Mouse (Mus musculus) forebrain, embryonic 16.5 days (tissue): Measurements from ENCODE around the gene Snrpg. TPM values are rescaled to one million over a fixed set of nuclear protein-coding genes. Genes with fewer than 3 reads are reported as not detected.
"Not testable (repeated sequence)": the region's sequence is repeated elsewhere in the genome, so short reads cannot be mapped to it uniquely, and the experiment has no call there.

Experiments
- ATAC-seq: fragments of 200-750 bp; cut with Nextera tagmentation; 2 replicates; pipeline ENCODE4 v1.8.0; 2017; ENCODE audit warnings: mild to moderate bottlenecking, moderate library complexity
- H3K27ac ChIP-seq: fragments of 300-500 bp; sonication (generic); 2 replicates; pipeline ENCODE4 v1.5.1; 2014; ENCODE audit warnings: low read length, control low read depth
- H3K27me3 ChIP-seq: fragments of 300-500 bp; sonication (generic); replicated peaks from 2 replicates; pipeline ENCODE4 v1.6.1; 2014; ENCODE audit warnings: low read length; ENCODE audit not compliant: control insufficient read depth, insufficient read depth
- H3K36me3 ChIP-seq: fragments of 300-500 bp; sonication (generic); 2 replicates; pipeline ENCODE4 v1.6.1; 2014; ENCODE audit not compliant: control insufficient read depth, insufficient read depth
- H3K4me1 ChIP-seq: fragments of 300-500 bp; sonication (generic); replicated peaks from 2 replicates; pipeline ENCODE4 v1.6.1; 2014; ENCODE audit warnings: low read length; ENCODE audit not compliant: control insufficient read depth, insufficient read depth
- H3K4me2 ChIP-seq: fragments of 300-500 bp; sonication (generic); 2 replicates; pipeline ENCODE4 v1.6.1; 2014; ENCODE audit warnings: mild to moderate bottlenecking, low read length, control low read depth
- H3K4me3 ChIP-seq: fragments of 300-500 bp; sonication (generic); replicated peaks from 2 replicates; pipeline ENCODE4 v1.5.1; 2014; ENCODE audit warnings: mild to moderate bottlenecking, low read length, control low read depth
- H3K9ac ChIP-seq: fragments of 300-500 bp; sonication (generic); replicated peaks from 2 replicates; pipeline ENCODE4 v1.6.1; 2014; ENCODE audit warnings: low read depth, low read length, control low read depth
- H3K9me3 ChIP-seq: fragments of 300-500 bp; sonication (generic); 2 replicates; pipeline ENCODE4 v1.6.1; 2016; ENCODE audit warnings: low read length; ENCODE audit not compliant: control insufficient read depth
- WGBS: fragments of 180-500 bp; shearing (Covaris S2); extraction: QIAGEN DNeasy Blood & Tissue Kit; methylation state at CpG from one replicate; pipeline ENCODE4 v1.1.7; 2014; 5-methylcytosine and 5-hydroxymethylcytosine counted together
- polyA plus RNA-seq: library from polyadenylated mRNA; unstranded; fragments of >200 nt; fragmentation: Nextera tagmentation; extraction: Ambion mirVana; gene quantifications from 2 replicates; pipeline ENCODE4 v1.2.1, GENCODE M21; 2015

Gene Snrpg
- polyA plus RNA-seq, 1 experiment from 2014 or later = 420 TPM

DNA sequence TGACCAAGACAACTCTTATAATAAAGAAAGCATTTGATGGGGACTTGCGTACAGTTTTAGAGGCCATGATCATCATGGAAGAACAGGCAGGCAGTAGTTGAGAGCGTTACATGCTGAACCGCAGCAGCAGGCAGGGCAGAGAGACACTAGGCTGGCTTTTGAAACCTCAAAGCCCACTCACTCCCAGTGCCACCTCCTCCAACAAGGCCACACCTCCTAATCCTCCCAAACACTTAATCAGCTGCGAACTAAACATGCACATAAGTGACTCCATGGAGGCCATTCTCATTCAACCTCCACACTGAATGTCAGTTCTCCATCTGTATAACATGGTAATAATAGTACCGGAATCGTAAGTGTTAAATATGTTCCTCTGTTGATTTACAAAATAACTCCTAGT, 2.5 kb downstream of the Snrpg start:
- Histone ChIP-seq H3K9ac (no peak overlapping the region), H3K27ac (no peak overlapping the region), H3K4me3 (no peak overlapping the region), H3K4me2 (no peak overlapping the region), H3K27me3 (no peaks in the 10 kb centered on the region), H3K36me3 (peaks cover 19% of the 10 kb centered on the region), H3K9me3 (no peaks in the 10 kb centered on the region), H3K4me1 (peaks cover 21% of the 10 kb centered on the region)
- no peak for ATAC-seq
- WGBS = 89% methylated on average over 6 of the region's 6 CpGs

DNA sequence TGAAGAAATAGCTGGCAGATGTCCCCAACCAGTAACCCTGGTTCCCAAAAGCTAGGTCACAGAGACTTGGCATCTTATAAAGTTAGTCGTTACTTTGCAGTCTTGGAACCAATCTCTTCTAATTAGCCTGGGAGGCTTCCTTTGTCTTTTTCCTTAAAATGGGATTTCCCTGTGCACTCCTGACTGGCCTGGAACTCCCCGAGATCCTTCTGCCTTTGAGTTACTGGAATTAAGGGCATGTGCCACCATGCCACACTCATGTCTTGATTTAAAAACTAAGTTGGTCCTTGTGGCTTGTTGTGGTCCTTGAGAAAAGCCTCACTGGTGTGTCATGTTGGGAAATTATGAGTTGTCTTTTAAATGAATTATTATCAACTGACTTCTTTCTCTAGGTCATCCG, 7.2 kb downstream of the Snrpg start:
- H3K4me3 ChIP-seq = no peak overlapping the region
- no peak for ATAC-seq
- no peaks in the 10 kb centered on the region for H3K9me3 ChIP-seq
- peaks cover 25% of the 10 kb centered on the region for H3K36me3 ChIP-seq
- H3K27ac ChIP-seq = no peak overlapping the region
- H3K9ac ChIP-seq = no peak overlapping the region
- H3K27me3 ChIP-seq = no peaks in the 10 kb centered on the region
- H3K4me1 ChIP-seq = 0 out of 2 replicates have a peak, but pooled peaks cover 2% of the 10 kb centered on the region
- WGBS = 65% methylated on average over 3 of the region's 3 CpGs
- no peak overlapping the region for H3K4me2 ChIP-seq

- not testable (repeated sequence) for H3K4me1 ChIP-seq, H3K9ac ChIP-seq, H3K27me3 ChIP-seq, H3K4me3 ChIP-seq, H3K9me3 ChIP-seq, H3K27ac ChIP-seq, H3K4me2 ChIP-seq, ATAC-seq
- peaks cover 28% of the 10 kb centered on the region for H3K36me3 ChIP-seq
- 84% methylated on average over 5 of the region's 8 CpGs for WGBS
Observed at GRCm38 (mm10) chr6:86380112-86380511, 9.0 kb downstream of the Snrpg start.

GRCm38 (mm10) chr6:86382551-86382950, 11.4 kb downstream of the Snrpg start:
- Histone ChIP-seq H3K36me3 (peaks cover 27% of the 10 kb centered on the region), H3K4me3 (no peak overlapping the region), H3K27me3 (no peaks in the 10 kb centered on the region), H3K9me3 (no peaks in the 10 kb centered on the region), H3K27ac (no peak overlapping the region), H3K4me2 (no peak overlapping the region), H3K4me1 (no peaks in the 10 kb centered on the region), H3K9ac (no peak overlapping the region)
- no peak for ATAC-seq

DNA sequence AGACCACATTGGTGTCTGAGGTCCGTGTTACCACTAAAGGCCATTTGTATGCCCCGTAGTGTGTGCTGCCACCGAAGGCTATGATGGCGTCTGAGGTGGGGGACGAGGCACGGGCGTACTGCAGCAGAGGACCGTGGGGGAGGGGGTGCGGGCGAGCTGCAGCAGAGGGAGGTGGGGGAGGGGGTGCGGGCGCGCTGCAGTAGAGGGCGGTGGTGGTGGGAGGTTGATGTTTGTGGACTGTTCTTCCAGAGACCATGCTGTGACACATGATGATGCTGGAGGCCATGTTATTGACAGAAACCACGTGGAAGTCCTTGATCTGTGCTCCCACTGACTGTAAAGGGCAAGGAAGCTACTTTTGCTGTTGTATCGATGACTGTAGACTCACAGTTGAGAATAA, 12.3 kb downstream of the Snrpg start:
- no peak for ATAC-seq
- Histone ChIP-seq H3K4me2 (no peak overlapping the region), H3K27me3 (no peaks in the 10 kb centered on the region), H3K4me3 (no peak overlapping the region), H3K27ac (no peak overlapping the region), H3K9me3 (no peaks in the 10 kb centered on the region), H3K9ac (no peak overlapping the region), H3K36me3 (peaks cover 28% of the 10 kb centered on the region), H3K4me1 (no peaks in the 10 kb centered on the region)
- WGBS = 59% methylated on average over 16 of the region's 16 CpGs

DNA sequence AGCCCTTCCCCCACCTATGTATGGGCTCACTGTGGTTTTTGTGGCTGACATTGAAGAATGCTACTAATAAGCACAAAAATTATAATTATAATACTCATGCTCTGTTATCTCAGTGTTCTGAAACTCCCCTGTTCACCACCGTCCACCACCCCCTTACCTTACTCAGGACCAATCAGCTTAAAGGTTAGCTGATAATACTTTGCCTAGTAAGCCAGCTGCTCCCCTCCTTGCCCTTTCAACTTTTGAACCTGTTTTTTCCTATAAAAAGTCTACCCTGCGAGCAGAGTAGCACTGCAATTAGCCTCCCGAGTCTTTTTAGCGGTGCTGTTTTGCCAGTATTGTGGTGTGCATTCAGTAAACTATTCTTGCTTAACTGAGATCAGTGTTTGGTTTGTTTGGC, 13.6 kb downstream of the Snrpg start:
- no peak for ATAC-seq
- H3K36me3 ChIP-seq = peaks cover 33% of the 10 kb centered on the region

GRCm38 (mm10) chr6:86385362-86386104, 14.4 kb downstream of the Snrpg start:
- Histone ChIP-seq H3K9me3 (no peaks in the 10 kb centered on the region), H3K4me2 (no peak overlapping the region), H3K27me3 (no peaks in the 10 kb centered on the region), H3K4me3 (no peak overlapping the region), H3K9ac (no peak overlapping the region), H3K36me3 (peaks cover 41% of the 10 kb centered on the region), H3K27ac (no peak overlapping the region), H3K4me1 (no peaks in the 10 kb centered on the region)
- ATAC-seq = no peak
- WGBS = 86% methylated on average over 5 of the region's 5 CpGs

More for the DNA sequence above, 13.6 kb downstream of the Snrpg start:
- Histone ChIP-seq H3K9me3 (no peaks in the 10 kb centered on the region), H3K27ac (no peak overlapping the region), H3K27me3 (no peaks in the 10 kb centered on the region), H3K4me2 (no peak overlapping the region), H3K4me1 (no peaks in the 10 kb centered on the region), H3K9ac (no peak overlapping the region), H3K4me3 (no peak overlapping the region)
- 71% methylated on average over 4 of the region's 4 CpGs for WGBS

- ATAC-seq = no peak
- H3K4me1 ChIP-seq = no peaks in the 10 kb centered on the region
- H3K4me3 ChIP-seq = no peak overlapping the region
- no peaks in the 10 kb centered on the region for H3K27me3 ChIP-seq
- H3K9me3 ChIP-seq = no peaks in the 10 kb centered on the region
- no peak overlapping the region for H3K9ac ChIP-seq
- H3K36me3 ChIP-seq = peaks cover 55% of the 10 kb centered on the region
- H3K27ac ChIP-seq = no peak overlapping the region
- no peak overlapping the region for H3K4me2 ChIP-seq
- 87% methylated on average over 12 of the region's 12 CpGs for WGBS
Observed at GRCm38 (mm10) chr6:86387313-86387712, 16.2 kb downstream of the Snrpg start.

- ATAC-seq = no peak
- Histone ChIP-seq H3K9ac (no peak overlapping the region), H3K27me3 (no peaks in the 10 kb centered on the region), H3K4me2 (no peak overlapping the region), H3K4me3 (no peak overlapping the region), H3K36me3 (peaks cover 55% of the 10 kb centered on the region), H3K27ac (no peak overlapping the region), H3K9me3 (no peaks in the 10 kb centered on the region), H3K4me1 (no peaks in the 10 kb centered on the region)
- 88% methylated on average over 18 of the region's 18 CpGs for WGBS
Observed at GRCm38 (mm10) chr6:86388461-86388860, 17.4 kb downstream of the Snrpg start.

- no peak overlapping the region for H3K27ac ChIP-seq
- H3K36me3 ChIP-seq = peaks cover 47% of the 10 kb centered on the region
- H3K9me3 ChIP-seq = no peaks in the 10 kb centered on the region
- H3K9ac ChIP-seq = no peak overlapping the region
- no peak overlapping the region for H3K4me2 ChIP-seq
- 92% methylated on average over 5 of the region's 5 CpGs for WGBS
- H3K27me3 ChIP-seq = no peaks in the 10 kb centered on the region
- no peak for ATAC-seq
- H3K4me1 ChIP-seq = peaks cover 18% of the 10 kb centered on the region
- no peak overlapping the region for H3K4me3 ChIP-seq
Observed at GRCm38 (mm10) chr6:86391326-86391725, 20.2 kb downstream of the Snrpg start.
